Mouse (Mus musculus) testis, postnatal 14 days (tissue): Measurements from ENCODE around the gene Gm21783.
"Not testable (repeated sequence)": the region's sequence is repeated elsewhere in the genome, so short reads cannot be mapped to it uniquely, and the experiment has no call there.

ENCODE experiments used
- DNase-seq: peaks from one replicate; pipeline ENCODE4 v3.0.0; 2021; ENCODE audit warnings: low spot score

Gm21783 gene

GRCm38 (mm10) chrY:44981163-44981562 is at the start of gene Gm21783:
Gene Gm21783 (minus strand): TSS chrY:44981263.
- DNase-seq = not testable (repeated sequence)
